Mouse (Mus musculus) cerebellum, adult 2 months (tissue): ENCODE measurements around the gene Creld2. TPM values are rescaled to one million over a fixed set of nuclear protein-coding genes. Genes with fewer than 3 reads are reported as not detected.

ENCODE experiments used
- DNase-seq, 2 experiments: peaks; one replicate each; pipeline ENCODE4 v3.0.0; 2021
- H3K27ac ChIP-seq: fragments of 200-500 bp; 2 replicates; pipeline ENCODE4 v1.5.1; 2012; ENCODE audit warnings: low read length, control low read depth, inconsistent platforms; ENCODE audit not compliant: insufficient read depth
- H3K27me3 ChIP-seq: fragments of 200-500 bp; 2 replicates; pipeline ENCODE4 v1.6.1; 2012; ENCODE audit warnings: inconsistent platforms, mild to moderate bottlenecking, low read length, moderate library complexity; ENCODE audit not compliant: control insufficient read depth, insufficient read depth
- H3K4me1 ChIP-seq: fragments of 200-500 bp; 2 replicates; pipeline ENCODE4 v1.6.1; 2011; ENCODE audit warnings: low read length; ENCODE audit not compliant: control insufficient read depth, insufficient read depth
- H3K4me3 ChIP-seq: fragments of 200-500 bp; replicated peaks from 2 replicates; pipeline ENCODE3; 2011; ENCODE audit warnings: mild to moderate bottlenecking, low read depth, low read length, control low read depth; ENCODE audit not compliant: insufficient read depth
- CTCF ChIP-seq: fragments of 200-500 bp; IDR thresholded peaks from 2 replicates; pipeline ENCODE4 v1.5.1; 2011; ENCODE audit warnings: low read depth, mild to moderate bottlenecking, control low read depth, low read length, moderate library complexity, borderline replicate concordance; ENCODE audit not compliant: insufficient read depth
- POLR2A ChIP-seq: fragments of 200-500 bp; IDR thresholded peaks from 2 replicates; pipeline ENCODE4 v1.6.1; 2011; ENCODE audit warnings: low read length, control low read depth, borderline replicate concordance; ENCODE audit not compliant: insufficient read depth
- WGBS: fragments of 180-500 bp; shearing (Covaris S2); methylation state at CpG from one replicate; pipeline ENCODE4 v1.1.7; 2018; 5-methylcytosine and 5-hydroxymethylcytosine counted together
- polyA plus RNA-seq: library from polyadenylated mRNA; depleted of rRNA; stranded (reverse); fragments of >200 nt; gene quantifications from 2 replicates; pipeline ENCODE4 v1.2.3, GENCODE M21; 2012

Creld2 gene
- polyA plus RNA-seq, 1 experiment = 32.0 TPM

DNA sequence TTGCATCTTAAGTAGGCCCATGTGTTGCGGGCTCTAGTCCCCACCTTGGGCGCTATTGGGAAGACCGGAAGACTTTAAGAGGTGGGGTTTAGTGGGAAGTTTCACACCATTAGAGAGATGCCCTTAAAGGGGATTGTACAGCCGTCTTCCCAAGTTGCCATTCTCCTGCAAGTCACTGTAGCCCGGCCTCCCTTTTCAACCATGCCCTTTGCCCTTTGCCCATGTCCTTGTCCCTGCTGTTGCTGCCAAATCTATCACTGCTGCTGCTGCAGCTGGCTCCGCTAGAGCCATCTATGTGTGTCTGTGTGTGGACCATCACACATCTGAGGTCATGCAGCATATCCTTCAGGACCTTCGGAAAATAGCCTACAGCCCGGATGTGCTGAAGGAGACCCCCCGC, 13.1 kb downstream of the Creld2 start:
- 87% methylated on average over 9 of the region's 9 CpGs for WGBS
- Histone ChIP-seq H3K4me3 (no peak overlapping the region), H3K27ac (no peak overlapping the region), H3K27me3 (no peaks in the 10 kb centered on the region), H3K4me1 (peaks cover 23% of the 10 kb centered on the region)
- TF ChIP-seq POLR2A = no peak
- no peak for TF ChIP-seq CTCF
- DNase-seq = no peak

DNA sequence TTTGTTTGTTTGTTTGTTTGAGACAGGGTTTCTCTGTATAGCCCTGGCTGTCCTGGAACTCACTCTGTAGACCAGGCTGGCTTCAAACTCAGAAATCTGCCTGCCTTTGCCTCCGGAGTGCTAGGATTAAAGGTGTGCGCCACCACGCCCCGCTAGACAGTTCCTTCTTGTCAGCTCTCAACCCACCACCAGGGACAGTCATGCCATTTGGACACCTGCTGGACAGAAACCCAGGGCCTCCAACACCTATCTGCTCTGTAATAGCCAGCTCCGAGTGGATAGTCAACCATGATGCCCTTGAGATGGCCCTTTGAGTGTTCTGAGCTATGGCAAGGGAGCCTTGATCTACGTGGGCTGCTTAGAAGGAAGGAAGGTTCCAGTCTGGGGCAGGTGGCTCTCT, 16.6 kb downstream of the Creld2 start:
- no peaks in the 10 kb centered on the region for H3K27me3 ChIP-seq
- H3K4me3 ChIP-seq = no peak overlapping the region
- WGBS = 86% methylated on average over 6 of the region's 6 CpGs
- no peak overlapping the region for H3K27ac ChIP-seq
- no peak for DNase-seq
- TF ChIP-seq CTCF = no peak
- TF ChIP-seq POLR2A = no peak
- H3K4me1 ChIP-seq = peaks cover 26% of the 10 kb centered on the region

DNA sequence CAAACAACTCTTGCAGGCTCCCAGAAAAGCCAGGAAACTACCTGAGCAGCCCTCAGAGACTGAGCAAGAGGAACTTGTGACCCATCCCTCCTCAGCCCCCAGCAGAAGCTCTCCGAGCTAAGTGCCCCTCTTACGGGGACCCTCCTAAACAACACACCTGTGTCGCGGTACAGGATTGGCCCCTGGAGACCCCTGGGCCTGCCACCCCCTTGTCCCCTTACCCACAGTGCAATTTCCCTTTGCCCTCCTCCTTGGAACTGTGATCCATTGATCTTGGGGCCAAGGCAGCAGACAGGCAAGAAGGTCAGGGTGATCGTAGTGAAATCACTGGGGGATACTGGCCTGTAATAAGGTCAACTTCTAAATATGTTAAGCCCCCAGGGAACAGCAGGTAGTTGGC, 17.1 kb downstream of the Creld2 start:
- no peak overlapping the region for H3K4me3 ChIP-seq
- H3K27ac ChIP-seq = no peak overlapping the region
- DNase-seq = no peak
- H3K4me1 ChIP-seq = peaks cover 31% of the 10 kb centered on the region
- H3K27me3 ChIP-seq = no peaks in the 10 kb centered on the region
- no peak for TF ChIP-seq POLR2A
- TF ChIP-seq CTCF = no peak
- 85% methylated on average over 5 of the region's 5 CpGs for WGBS

DNA sequence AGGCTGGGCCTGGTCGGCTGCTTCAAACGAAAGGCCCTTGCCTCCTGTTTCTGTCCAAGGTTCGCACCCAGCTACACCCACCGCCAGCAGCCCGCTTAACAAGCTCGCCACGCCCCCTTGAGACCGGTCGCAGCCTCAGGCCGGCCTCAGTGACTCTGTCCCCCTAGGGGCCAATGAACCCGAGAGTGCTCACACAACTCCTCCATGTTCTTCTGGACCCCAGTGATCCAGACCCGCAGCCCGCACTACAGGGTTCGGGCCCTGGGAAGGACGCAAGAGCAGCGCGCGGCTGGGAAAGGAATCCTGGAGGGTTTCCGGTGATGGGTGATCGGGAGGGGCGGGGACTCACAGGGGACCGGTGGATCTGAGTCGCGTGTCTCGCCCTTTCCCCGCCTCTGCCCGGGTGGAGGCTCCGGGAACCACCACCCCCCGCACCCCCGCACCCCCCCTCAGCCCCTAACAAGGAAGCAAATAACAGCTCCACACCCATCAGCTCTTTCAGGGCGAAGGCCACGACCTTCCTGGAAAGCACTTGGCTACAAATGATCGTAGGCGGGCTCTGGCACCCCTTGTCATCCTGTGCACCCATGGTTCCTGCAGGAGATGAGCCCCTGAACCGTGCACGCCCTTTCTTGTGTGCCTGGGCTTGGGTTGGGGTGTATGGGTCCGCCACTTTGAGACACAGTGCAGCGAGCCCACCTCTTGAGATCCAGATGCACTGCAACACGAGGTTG, 17.9 kb downstream of the Creld2 start:
- H3K27me3 ChIP-seq = no peaks in the 10 kb centered on the region
- no peak overlapping the region for H3K27ac ChIP-seq
- peak; percentile 37 to 40 for DNase-seq
- TF ChIP-seq CTCF (no peak), POLR2A (no peak)
- 13% methylated on average over 39 of the region's 39 CpGs for WGBS
- H3K4me3 ChIP-seq = peak overlapping the region; percentile 40
- H3K4me1 ChIP-seq = peaks cover 39% of the 10 kb centered on the region

DNA sequence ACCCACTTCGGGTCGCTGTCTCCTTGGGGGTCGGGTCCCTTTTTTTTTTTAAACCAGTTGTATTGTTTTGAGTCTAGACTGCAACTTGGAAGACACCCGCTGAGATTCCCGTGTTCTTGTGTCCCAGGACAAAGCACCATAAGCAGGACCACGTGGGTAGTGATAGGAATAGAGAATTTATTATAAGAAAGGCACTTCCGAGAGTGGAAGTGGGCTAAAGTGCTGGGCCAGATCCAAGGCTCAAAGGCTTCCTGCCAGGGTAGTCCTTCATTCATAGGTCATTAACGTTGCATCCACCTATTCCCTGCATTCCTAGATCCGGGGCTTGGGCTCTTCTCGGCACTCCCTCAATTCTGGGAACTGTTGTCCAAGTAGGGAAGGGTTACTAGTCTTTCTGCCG, 18.5 kb downstream of the Creld2 start:
- TF ChIP-seq CTCF (no peak), POLR2A (no peak)
- 24% methylated on average over 11 of the region's 11 CpGs for WGBS
- no peak for DNase-seq
- Histone ChIP-seq H3K4me1 (peaks cover 43% of the 10 kb centered on the region), H3K4me3 (no peak overlapping the region), H3K27me3 (no peaks in the 10 kb centered on the region), H3K27ac (no peak overlapping the region)

DNA sequence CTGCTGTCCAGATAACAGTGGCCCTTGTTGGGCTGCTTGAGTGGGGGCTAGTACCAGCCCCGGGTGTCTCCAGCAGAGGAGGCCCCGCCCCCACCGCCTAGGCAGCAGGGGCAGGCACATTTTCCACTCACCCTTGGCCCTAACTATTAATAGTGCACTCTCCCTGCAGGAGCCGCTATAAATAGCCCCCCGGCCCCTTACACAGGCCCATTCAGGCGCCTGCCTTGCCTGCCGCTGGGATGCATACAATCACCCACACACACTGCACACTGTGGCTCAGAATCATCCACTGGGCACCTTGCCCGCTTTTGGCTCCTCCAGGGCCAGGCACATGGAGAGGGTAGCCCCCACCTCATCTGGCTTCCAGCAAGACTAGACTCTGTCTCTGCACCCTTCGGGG, 19.8 kb downstream of the Creld2 start:
- Histone ChIP-seq H3K27ac (peak overlapping the region; percentile 75; the same call in 1 of the 2 replicates), H3K4me3 (no peak overlapping the region), H3K27me3 (no peaks in the 10 kb centered on the region), H3K4me1 (peaks cover 53% of the 10 kb centered on the region)
- TF ChIP-seq POLR2A (no peak), CTCF (no peak)
- DNase-seq = peak; percentile 56 to 61
- 16% methylated on average over 9 of the region's 9 CpGs for WGBS

DNA sequence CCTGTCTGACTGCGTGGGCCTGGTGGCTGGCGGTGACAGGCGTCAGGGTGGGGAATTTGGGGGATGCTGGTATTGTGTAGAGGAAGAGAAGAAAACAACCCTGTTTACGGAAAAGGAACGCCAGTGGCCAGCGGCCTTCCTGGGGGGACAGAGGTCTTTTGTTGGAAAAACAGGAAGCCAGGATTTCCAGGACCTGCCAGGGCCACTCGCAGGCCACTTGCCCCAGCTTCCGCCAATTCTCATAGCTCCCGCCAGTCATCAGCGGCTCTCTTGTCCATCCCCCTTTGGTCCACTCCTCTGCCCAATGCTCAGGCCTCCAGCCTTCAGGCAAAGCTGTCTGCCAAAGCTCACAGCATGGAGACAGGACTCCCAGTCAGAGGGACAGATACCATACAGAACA, 20.7 kb downstream of the Creld2 start:
- no peaks in the 10 kb centered on the region for H3K27me3 ChIP-seq
- peaks cover 58% of the 10 kb centered on the region for H3K4me1 ChIP-seq
- 42% methylated on average over 10 of the region's 10 CpGs for WGBS
- peak; percentile 55 to 67 for DNase-seq
- H3K27ac ChIP-seq = peak overlapping the region; percentile 75; the same call in 1 of the 2 replicates
- TF ChIP-seq CTCF (no peak), POLR2A (no peak)
- H3K4me3 ChIP-seq = no peak overlapping the region

DNA sequence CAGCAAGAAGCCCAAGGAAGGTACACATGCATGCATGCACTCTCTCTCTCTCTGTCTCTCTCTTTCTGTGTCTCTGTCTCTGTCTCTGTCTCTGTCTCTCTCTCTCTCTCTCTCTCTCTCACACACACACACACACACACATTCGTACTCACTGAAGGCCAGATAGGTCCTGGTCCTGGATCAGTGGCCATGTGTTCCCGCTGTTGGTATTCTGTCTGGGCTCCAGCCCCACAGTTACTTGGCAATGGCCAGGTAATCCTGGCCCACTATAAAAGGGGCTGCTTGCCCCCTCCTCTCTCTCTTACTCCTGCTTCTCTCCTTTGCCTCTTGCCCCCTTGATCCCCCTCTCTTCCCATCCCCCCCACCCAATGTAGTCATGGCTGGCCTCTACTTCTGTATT, 21.7 kb downstream of the Creld2 start:
- WGBS = 42% methylated on average over 2 of the region's 2 CpGs
- TF ChIP-seq CTCF = no peak
- TF ChIP-seq POLR2A = no peak
- H3K27ac ChIP-seq = no peak overlapping the region
- H3K4me1 ChIP-seq = peaks cover 60% of the 10 kb centered on the region
- H3K4me3 ChIP-seq = no peak overlapping the region
- DNase-seq = peak in 1 of 2 experiments; percentile 52
- no peaks in the 10 kb centered on the region for H3K27me3 ChIP-seq

DNA sequence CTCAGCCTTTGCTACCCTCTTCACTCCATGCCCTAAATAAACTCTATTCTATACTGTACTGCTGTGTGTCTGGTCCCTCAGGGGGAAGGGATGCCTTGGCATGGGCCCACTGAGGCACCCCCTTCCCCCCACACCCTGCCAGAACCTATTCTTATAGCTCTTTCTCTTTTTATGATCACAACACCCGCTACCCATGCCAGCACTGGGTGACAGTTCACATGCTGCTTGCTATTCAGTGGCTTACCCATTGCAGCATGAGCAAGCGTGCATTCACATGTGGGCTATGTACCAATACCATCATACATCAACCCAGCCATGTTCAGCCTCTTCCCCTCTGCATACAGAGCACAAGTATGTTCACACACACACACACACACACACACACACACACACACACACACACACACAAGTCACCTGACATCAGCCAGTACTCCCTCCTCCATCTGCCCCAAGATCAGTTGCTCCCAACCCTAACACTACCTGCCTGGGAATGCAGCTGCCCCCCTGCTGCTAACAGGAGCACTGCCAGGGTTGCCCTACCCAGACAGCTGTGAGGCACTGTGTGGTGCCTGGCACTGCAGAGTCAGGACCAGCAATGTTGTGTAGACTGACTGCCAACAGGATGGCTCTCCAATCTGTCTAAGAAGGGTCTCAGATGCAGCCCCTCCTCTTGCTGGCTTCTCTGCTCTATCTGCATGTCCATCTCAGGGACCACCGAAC, 22.3 kb downstream of the Creld2 start:
- WGBS = 65% methylated on average over 3 of the region's 3 CpGs
- Histone ChIP-seq H3K27ac (peak overlapping the region; percentile 0; the same call in 1 of the 2 replicates), H3K4me1 (peaks cover 60% of the 10 kb centered on the region), H3K4me3 (no peak overlapping the region), H3K27me3 (no peaks in the 10 kb centered on the region)
- TF ChIP-seq POLR2A = no peak
- TF ChIP-seq CTCF = no peak
- peak; percentile 87 to 88 for DNase-seq
